Mouse (Mus musculus): Measurements from ENCODE around the gene Mlycd. TPM values are rescaled to one million over a fixed set of nuclear protein-coding genes. Genes with fewer than 3 reads are reported as not detected.

The Mlycd gene
- total and polyA plus RNA-seq, 3 experiments: 4.2 to 12.3 (median 5.1) TPM

GRCm38 (mm10) chr8:119423631-119424141 is 29.0 kb downstream of the Mlycd start (continued):
- no peak for TF ChIP-seq GABPA (IDR thresholded peaks at IDR 0.05; ENCODE audit: insufficient replicate concordance, low read depth, low read length)
- TF ChIP-seq USF2 (conservative IDR thresholded peaks at IDR 0.05; ENCODE audit: low read depth, low read length): no peak; the same call in 1 of the 2 replicates
- TF ChIP-seq IRF4 (IDR thresholded peaks at IDR 0.05; ENCODE audit: low read depth, low read length): peak; percentile 74
- no peak for TF ChIP-seq CTCF (conservative IDR thresholded peaks at IDR 0.05 in 1 of 2, IDR thresholded peaks at IDR 0.05 in 1 of 2; ENCODE audit: low read depth in 2 of 2, low read length in 2 of 2)
- TF ChIP-seq ELF1 (IDR thresholded peaks at IDR 0.05; ENCODE audit: low read depth, low read length): peak; percentile 88
- peak; percentile 65; the same call in 1 of the 2 replicates for TF ChIP-seq SIN3A (IDR thresholded peaks at IDR 0.05; ENCODE audit: low read length)
- TF ChIP-seq KAT2A (IDR thresholded peaks at IDR 0.05; ENCODE audit: insufficient replicate concordance, low read length): 0 out of 2 replicates have a peak, but pooled peaks have one; percentile 30
- no peak for TF ChIP-seq CHD1 (IDR thresholded peaks at IDR 0.05; ENCODE audit: low read depth, low read length)
- TF ChIP-seq E2F4 (IDR thresholded peaks at IDR 0.05; ENCODE audit: insufficient replicate concordance, low read depth, low read length): no peak
- peak; percentile 65; the same call in 1 of the 2 replicates for TF ChIP-seq MAFK (IDR thresholded peaks at IDR 0.05; ENCODE audit: insufficient replicate concordance, low read length)
- peak; percentile 86 for TF ChIP-seq EP300 (IDR thresholded peaks at IDR 0.05; ENCODE audit: low read length)
- no peak for TF ChIP-seq ZNF384 (IDR thresholded peaks at IDR 0.05; ENCODE audit: low read depth, low read length)
- peak; percentile 47; the same call in 1 of the 2 replicates for TF ChIP-seq USF1 (IDR thresholded peaks at IDR 0.05; ENCODE audit: low read depth, low read length)
- TF ChIP-seq NELFE (IDR thresholded peaks at IDR 0.05; ENCODE audit: low read depth, low read length): peak; percentile 40; the same call in 1 of the 2 replicates
- no peak for TF ChIP-seq ZC3H11A (IDR thresholded peaks at IDR 0.05; ENCODE audit: low read depth, low read length)
- no peak for TF ChIP-seq RAD21 (IDR thresholded peaks at IDR 0.05; ENCODE audit: low read depth, low read length)

- dilution Hi-C loops (cut with MboI; ENCODE audit: extremely low pct_ligation_motif_present, extremely low pct_unique_long_range_greater_than_20kb, low sequenced_read_pairs): no loop called here
- no peak for DNase-seq (ENCODE audit: extremely low read depth)
- H3K4me2 ChIP-seq (ENCODE audit: insufficient read depth, low read depth, poor library complexity, severe bottlenecking): peak overlapping the region; percentile 1; the same call in 1 of the 2 replicates
Observed at GRCm38 (mm10) chr8:119424199-119424733, 29.6 kb downstream of the Mlycd start.

More at GRCm38 (mm10) chr8:119424199-119424733, 29.6 kb downstream of the Mlycd start:
- peak overlapping the region in 1 of 3 experiments; percentile 18 for H3K4me3 ChIP-seq (replicated peaks in 1 of 3; ENCODE audit: low read depth in 2 of 3, low read length in 2 of 3, poor library complexity in 1 of 3)
- H3K9me3 ChIP-seq (replicated peaks; ENCODE audit: low read length): no peaks in the 10 kb centered on the region
- H3K27me3 ChIP-seq (replicated peaks): no peaks in the 10 kb centered on the region
- H3K36me3 ChIP-seq (replicated peaks in 1 of 2; ENCODE audit: control insufficient read depth in 1 of 2, insufficient read depth in 1 of 2, low read length in 1 of 2): no peaks in the 10 kb centered on the region
- no peak overlapping the region for H3K9ac ChIP-seq (ENCODE audit: insufficient read depth, low read depth)
- H3K79me2 ChIP-seq (replicated peaks; ENCODE audit: control insufficient read depth, extremely low read depth, insufficient read depth, poor library complexity, severe bottlenecking): no peaks in the 10 kb centered on the region
- H3K27ac ChIP-seq (ENCODE audit: insufficient read depth, low read depth): peak overlapping the region; percentile 54
- peaks cover 71 to 97% of the 10 kb centered on the region in 2 experiments for H3K4me1 ChIP-seq (ENCODE audit: control insufficient read depth in 1 of 2, insufficient read depth in 2 of 2)
- in situ Hi-C loops (cut with MboI; ENCODE audit: low pct_ligation_motif_present, low pct_unique_long_range_greater_than_20kb, low sequenced_read_pairs): no loop called here
- no peak for TF ChIP-seq JUN (IDR thresholded peaks at IDR 0.05; ENCODE audit: insufficient read depth, low read depth, low read length)
- TF ChIP-seq NRF1 (IDR thresholded peaks at IDR 0.05; ENCODE audit: low read depth, low read length): no peak
- no peak for TF ChIP-seq MAFK (IDR thresholded peaks at IDR 0.05; ENCODE audit: insufficient replicate concordance, low read length)
- TF ChIP-seq CTCF (conservative IDR thresholded peaks at IDR 0.05 in 1 of 2, IDR thresholded peaks at IDR 0.05 in 1 of 2; ENCODE audit: low read depth in 2 of 2, low read length in 2 of 2): no peak
- TF ChIP-seq PAX5 (IDR thresholded peaks at IDR 0.05; ENCODE audit: low read length): no peak
- no peak for TF ChIP-seq SIN3A (IDR thresholded peaks at IDR 0.05; ENCODE audit: low read length)
- no peak for TF ChIP-seq CHD1 (IDR thresholded peaks at IDR 0.05; ENCODE audit: low read depth, low read length)
- TF ChIP-seq BHLHE40 (IDR thresholded peaks at IDR 0.05; ENCODE audit: low read depth, low read length): no peak
- no peak for TF ChIP-seq MYC (IDR thresholded peaks at IDR 0.05; ENCODE audit: low read depth, low read length)
- no peak for TF ChIP-seq USF1 (IDR thresholded peaks at IDR 0.05; ENCODE audit: low read depth, low read length)
- no peak for TF ChIP-seq SMC3 (IDR thresholded peaks at IDR 0.05; ENCODE audit: low read depth, low read length)
- TF ChIP-seq MEF2A (IDR thresholded peaks at IDR 0.05; ENCODE audit: borderline replicate concordance, low read depth, low read length): no peak
